Mouse (Mus musculus) kidney, adult 9 months (tissue): ENCODE results near the gene 5031439G07Rik.

Experiments
- DNase-seq: peaks from one replicate; pipeline ENCODE4 v3.0.0; 2022

The 5031439G07Rik gene

DNA sequence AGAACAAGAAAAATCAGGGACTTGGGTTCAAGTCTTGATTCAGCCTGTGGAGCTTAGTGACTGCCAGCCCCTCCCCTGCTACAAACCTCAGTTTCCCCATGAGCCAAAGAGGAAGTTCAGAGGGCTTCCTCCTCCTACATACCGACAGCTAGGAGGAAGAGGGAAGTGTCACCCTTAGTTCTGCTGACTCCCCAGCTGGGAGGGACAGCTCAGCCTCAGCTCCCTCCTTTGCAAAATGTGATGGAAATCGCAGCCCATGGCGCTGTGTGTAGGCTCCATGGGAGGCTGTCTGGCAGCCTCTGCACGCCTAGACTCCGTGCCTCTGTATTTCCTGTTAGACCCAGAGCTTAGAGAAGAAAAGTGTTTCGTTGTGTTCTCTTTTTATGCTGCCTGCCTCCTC, 6.1 kb upstream of the 5031439G07Rik start:
- no peak for DNase-seq

DNA sequence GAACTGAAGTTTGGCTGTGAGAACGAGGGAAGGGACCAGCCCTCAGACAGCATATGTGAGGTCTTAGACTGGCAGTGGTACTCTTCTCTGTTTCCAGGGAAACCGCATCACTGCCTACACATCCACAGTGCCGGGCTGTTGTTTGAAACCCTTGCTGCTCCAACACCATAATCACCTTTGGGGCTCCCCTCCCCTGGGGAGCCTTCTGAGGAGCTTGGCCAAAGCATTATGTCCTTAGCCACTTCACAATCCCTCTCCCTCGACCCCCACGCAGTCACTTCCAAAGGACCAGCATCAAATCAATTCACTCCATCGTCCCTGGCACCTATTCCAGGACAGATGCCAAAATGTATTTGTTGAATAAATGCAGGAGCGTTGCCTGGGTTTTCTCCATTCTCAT, 1.4 kb upstream of the 5031439G07Rik start:
- DNase-seq, result no peak

DNA sequence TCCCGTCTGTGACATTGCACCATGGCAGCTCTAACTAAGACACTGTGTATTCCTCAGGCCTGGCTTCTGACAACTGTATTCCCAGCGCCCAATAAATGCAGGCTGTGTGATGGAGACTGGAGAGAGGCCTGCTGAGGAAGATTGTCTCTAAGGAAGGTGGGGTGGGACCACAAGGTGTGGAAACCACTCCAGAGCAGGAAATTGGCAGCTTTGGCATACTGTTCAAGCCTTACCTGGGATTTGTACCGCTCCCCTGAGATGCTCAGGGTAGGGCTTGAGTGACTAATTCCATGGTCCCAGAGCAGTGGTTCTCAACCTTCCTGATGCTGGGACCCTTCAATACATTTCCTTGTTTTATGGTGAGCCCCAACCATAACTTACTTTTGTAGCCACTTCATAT, 747 bp upstream of the 5031439G07Rik start:
- no peak for DNase-seq

DNA sequence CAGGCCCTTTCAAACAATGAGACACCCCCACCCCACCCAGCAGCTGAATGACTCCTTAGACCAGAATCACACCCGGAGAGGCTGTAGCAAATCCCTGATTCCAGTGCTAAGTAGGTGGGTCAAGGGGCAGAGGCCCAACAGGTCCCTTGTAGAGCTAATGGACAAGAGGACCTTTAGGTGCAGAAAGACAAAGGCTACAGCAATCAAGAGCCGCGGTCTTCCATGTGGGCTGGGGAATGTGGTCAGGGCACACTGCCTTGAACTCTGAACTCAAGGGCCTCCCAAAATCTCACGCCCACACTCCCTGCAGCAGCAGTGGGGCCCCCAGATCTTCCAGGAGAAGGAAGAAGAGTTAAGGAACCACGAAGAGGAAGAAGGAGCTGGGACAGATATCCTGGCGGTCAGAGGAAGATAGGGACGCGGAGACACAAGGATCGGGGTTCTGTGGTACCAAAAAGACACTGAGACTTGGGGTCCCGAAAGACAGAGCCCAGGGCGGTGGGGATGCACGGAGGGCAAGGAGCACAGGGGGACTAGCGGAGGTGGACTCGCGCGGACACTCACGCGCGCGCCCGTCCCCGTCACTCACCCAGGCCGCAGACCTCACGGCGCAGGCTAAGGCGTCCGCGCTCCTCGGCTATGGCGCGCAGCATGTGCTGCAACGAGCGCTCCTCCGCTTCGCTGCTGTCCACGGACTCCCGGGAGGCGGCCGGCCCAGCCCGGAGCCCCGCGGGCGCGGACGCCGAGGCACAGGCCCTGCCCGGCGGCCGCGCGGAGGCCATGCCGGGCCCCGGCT, 1.1 kb downstream of the 5031439G07Rik start:
- DNase-seq, result peak; percentile 43

DNA sequence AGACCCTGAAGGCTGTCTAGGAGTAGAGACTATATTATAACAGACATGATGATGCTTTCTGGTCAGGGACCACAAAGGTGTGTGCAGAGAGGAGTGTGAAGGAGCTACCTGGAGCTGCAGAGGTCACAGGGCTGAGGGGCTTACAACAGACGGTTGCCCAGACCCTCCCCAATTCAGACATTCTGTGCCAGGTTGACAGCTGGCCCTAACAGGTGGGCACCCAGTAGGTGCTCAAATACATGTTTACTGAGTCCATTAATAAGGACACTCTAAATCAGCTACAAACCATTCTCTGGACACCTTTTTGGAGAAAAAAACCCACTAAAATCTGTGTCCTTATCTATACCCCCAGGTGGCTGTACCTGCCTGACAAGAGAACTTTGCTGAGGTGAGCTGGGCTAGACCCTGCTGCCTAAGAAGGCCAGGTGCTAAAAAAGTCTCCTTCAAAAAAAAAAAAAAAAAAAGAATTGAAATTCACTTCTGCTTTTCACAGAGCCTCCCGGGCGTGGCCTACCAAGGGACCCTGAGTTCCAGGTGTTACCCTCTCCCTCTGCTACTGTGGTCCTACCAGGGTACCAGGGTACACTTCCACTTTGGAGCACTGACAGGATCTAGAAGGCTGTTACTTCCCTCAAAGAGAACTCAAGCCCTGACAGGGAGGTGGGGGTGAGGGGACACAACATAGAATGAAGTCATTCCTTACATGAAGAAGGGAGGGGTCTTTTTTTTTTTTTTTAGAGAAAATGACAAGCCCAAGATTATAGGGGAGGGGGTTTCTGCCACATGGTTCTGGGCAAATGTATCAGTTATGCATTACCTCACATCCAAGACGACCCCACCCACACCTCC, 2.0 kb downstream of the 5031439G07Rik start:
- no peak for DNase-seq

DNA sequence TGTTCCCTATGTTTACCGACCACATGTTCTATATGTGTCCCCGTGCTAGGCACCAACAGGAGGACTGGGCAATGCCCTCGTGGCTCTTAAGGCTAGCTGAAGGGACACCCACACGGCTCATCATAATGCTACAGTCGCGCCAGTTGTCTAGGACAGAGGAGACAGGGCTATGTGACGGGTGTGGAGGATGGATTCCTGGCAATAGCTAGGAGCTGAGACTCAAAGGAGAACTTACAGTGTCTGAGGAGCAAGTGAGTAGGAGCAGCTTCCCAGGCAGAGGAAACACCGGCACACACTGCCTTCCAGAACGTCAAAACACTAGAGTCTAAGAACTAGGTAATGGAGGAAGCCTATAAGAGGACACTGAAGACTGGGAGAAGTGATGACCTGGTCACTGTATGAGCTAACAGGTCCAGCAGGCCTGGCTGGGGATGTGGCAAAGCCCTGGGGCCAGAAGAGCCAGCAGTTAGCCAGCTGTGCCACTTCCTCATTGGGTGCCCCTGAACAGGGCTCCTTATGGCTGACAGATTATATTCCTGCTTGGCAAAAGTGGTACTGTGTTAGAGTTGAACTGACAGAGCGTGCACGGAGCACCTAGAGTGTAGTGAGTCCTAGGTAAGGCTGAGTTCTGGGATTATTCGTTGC, 2.7 kb downstream of the 5031439G07Rik start:
- DNase-seq, result no peak

DNA sequence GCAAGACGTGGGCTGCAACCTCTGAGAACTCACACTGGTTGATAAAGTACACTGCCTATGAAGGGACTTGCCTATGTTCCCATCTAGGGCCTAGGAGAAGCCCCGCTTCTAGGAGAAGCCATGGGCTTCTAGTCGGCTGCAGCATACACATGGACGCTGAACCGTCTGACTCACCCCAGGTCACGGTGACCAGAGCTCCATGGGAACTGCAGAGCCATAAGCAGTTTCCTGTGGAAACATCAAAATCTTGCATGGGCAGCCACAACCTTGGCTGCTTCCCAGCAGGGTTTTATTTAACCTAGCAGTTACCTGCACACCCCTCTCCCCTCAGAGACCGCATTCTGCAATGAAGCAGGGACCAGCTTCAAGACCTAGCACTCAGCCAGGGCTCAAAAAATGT, 4.6 kb downstream of the 5031439G07Rik start:
- DNase-seq, result no peak

DNA sequence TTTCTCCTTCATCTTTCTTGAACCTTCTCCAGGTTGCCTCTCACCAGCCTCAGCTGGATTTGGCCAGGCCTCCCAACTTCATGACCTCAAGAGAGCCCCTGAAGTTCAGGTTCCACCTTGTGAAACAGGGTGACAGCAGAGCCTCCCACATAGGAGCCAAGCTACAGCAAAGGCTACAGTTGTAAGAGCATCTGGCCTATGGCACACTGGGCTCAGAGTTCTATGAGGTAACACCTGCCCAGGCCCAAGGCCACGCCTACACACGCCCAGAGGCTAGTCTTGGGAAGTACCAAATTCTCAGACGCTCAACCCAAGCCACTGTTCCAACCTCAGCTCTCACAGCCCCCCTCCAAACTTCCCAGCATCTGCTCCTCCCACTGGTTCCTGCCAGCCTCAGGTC, 5.5 kb downstream of the 5031439G07Rik start:
- no peak for DNase-seq

DNA sequence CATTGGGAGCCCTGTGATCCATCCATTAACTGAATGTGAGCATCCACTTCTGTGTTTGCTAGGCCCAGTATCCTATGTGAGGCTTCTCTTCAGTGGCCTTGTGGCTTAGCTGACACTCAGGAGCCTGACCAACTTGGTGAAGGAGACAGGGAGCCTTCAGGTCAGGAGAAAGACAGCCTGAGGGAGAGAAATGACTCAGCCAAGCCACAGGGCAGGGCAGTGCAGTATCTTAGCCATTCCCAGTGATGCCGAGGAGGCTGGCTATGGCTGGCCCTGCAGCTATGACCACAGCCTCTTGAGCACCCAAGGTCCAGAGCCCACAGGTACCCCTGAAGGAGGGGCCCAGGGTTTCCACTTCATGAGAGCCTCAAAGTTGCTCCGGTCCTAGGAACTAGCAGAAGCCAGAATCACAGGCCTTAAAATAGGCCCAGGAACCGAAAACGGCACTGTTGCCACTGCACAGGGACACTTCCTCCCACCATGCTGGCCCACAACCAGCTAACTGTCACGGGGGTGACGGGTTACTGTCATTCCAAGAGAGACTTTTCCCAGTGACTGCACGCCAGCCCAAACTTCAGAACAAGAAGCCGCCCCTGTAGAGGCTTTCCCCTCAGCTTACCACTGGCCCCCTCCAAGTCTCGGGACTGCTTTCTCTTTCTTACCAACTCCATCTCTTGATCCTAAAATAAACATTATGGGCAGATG, 6.6 kb downstream of the 5031439G07Rik start:
- DNase-seq, result no peak

DNA sequence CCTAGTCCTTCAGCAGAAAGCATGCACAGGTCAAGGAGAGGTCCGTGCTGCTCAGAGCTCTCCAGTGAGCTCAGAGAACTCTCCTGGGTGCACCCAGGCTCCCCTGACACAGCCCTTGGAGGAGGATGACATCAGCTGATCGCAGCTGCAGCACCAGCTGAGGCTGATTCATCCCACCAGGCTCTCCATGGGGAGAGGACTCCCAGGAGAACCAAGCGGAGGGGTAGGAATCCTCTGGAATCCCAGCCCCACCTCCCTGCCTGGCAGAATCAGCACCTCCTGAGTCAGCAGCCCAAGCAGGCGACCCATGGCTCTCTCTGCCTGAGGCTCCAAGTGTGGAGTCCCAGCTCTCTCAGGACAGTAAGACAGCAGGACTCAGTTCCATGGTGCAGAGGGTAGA, 12.6 kb downstream of the 5031439G07Rik start:
- no peak for DNase-seq

DNA sequence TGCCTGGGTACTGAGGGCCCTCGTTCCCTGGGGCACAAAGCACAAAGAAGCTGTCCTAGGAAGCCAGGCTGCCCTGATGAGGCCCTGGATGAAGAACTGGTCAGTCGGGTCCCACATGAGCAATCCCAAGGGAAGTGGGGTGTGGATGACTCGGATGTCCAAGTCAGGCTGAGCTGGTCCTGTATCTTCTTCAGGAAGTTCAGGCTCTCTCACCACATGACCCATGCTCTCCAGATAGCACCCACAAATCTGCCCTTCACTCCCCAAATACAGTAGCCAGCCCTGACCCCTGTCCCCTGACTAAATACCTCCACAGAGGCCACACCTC, 14.8 kb downstream of the 5031439G07Rik start:
- no peak for DNase-seq

DNA sequence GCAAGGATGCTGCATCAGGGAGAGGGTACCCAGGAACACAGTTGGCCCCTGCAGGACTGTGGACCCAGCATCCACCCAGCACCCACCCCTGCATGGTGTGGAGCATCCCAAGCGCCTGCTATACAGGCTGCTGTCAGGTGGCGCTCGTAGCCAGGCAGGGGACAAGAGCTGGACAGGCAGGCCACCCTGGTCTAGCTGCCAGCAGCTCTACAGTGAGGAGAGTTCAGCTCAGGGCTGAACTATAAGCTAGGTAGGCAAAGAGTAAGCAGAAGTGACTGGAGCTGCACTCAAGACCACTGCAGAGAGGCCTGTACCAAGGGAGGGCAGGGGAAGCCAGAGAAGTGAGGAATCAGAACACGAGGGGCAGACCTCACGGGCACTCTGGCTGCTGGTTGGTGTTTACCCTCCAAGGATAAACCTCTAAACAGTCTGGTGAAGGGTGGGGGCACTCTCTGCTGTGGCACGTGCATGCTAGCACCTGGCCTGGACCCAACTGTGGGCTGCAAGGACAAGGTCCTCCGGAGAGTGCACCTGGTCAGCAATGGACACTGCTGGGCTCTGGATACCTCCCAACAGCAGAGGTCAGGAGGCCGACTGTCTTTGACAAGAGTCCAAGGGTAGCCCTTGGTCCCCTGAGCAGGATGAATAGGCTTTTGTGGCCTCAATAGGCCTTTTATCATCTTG, 15.3 kb downstream of the 5031439G07Rik start:
- DNase-seq, result peak; percentile 90

DNA sequence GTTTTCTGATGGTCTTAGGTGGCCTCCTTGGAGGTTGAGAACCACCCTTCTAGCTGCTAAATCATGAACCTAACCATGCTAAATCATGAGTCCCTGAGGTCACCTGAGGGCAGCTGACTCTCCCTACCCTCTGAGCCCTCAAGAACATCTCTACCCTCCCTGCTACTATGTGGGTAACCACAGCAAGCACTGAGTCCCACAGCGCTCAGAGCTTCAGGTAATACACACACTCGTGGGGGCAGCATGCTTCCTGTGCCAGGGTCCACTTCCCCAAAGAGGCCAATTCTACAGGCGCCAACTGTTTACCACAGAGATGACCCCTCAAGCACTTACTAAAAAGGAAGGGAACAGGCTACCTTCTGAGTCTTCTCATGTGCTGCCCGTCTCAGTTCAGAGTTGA, 19.8 kb downstream of the 5031439G07Rik start:
- no peak for DNase-seq

DNA sequence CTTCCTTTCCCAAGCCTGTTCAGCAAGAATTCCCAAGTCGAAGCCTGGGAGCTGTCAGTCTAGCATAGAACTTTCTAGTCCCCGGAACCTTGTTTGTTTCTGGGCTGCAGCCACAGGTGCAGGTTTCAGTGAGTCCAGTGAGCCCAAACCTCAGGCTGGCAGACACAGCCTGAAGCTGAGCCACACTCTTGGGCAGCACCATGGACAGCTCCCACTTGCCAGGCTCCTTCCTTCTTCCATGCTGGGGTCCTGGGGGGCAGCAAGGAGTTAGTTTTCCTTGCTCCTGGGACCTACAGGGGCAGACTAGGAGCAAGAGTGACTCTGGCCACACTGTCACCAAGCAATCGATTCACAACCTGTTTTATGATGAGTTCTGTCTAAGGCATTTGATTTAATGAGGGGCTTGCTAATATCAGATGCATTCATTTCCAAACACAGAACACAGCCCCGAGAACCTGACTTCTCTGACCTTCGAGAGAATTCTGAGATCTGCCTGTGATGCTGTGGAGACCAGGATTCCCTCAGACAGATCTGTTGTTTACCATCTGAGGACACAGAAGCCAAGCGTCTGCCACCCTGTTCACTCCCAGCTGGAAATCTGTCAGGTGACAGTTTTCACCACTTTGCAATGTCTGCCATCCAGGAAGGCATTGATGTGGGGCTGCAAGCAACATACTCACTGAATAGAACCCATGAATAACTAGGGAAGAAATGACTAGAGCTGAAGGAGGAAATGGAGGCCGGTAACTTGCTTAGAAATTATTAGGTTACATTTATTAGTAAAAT, 22.6 kb downstream of the 5031439G07Rik start:
- no peak for DNase-seq

DNA sequence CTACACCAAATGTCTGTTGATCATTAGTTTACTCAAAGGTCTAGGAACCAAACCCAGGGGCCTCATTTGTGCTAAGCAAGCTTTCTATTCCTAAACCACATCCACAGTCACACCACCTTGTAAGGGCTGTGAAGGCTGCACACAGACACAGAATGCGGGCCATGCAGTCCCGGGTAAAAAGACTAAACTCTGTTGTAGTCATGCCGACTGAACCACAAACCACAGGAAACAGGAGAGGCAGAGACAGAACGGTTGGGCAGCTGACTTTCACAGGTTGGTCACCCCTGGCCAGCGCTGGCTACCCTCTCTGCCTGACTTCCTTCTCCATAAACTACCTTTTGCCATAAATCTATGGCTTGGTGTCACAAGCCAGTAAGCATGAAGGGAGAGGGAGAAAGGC, 23.6 kb downstream of the 5031439G07Rik start:
- no peak for DNase-seq

DNA sequence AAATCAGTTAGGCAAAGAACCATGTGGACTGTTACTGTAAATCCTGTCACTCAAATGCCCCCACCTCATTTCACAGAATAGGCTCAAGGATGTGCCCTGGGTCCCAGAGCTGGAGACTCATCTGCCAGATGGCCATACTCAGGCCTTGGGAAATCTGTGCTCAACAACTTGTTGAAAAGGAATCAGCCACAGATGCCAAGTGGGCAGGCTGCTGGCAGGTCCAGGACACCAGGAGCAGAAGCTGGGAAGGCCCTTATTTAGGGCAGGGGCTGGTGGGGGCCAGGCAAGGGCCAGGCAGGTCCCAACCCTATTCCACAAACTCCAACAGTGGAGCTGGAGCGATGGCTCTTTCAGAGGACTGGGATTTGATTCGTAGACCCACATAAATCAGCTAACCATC, 25.8 kb downstream of the 5031439G07Rik start:
- no peak for DNase-seq

DNA sequence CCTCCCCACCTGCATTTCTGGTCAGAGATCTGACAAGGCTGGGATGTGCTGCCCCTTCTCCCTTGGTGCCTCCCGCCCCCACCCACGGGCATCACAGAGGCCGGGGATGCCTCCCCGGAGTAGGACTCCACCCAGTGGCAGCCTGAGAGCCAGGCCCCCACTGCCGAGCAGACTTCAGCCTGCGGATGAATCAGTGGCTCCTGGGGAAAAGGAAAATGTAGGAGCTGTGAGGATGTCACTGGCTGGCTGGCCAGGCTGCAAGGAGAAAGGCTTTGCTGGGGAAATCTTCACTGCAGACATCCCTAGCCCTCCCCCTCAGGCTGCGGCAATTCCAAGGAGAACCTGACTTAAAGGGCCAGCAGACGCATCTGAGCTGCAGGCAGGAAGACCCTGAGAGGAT, 27.7 kb downstream of the 5031439G07Rik start:
- no peak for DNase-seq

DNA sequence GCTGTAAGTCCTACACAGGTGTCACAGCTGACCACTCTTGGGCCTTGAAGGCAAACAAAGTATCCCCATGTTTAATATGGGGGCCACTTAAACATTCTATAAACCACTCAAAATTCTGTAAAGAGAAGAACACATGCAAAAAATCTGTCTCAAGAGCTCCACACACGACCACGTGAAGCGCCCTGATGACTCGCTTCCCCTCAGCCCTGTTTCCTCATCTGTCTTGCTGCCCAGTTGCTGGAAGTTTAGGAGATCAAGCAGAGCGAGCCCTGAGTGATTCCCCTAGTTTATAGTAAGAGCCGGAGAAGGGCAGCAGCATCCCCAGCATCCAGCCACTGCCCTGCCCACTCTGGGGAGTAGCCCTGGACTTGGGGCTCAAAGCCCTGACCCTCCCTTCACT, 28.5 kb downstream of the 5031439G07Rik start:
- DNase-seq, result no peak

DNA sequence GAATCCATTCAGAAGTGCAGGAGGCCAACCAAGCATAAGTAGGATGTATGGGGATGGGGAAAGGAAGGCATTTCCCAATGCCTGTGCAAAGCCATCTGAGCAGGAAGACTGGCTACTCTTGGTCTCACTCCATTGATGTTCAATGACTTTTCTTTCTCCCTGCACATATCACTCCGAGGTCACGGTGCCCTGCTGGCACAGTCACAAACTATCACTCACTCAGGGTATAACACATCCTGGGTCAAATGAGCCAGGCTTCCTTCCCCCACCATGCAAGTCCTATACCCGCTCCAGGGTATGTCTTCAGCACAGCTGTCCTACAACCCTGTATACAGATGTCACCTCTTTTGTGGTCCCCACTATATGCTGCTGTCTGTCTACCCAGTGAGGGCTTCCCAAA, 30.0 kb downstream of the 5031439G07Rik start:
- no peak for DNase-seq

DNA sequence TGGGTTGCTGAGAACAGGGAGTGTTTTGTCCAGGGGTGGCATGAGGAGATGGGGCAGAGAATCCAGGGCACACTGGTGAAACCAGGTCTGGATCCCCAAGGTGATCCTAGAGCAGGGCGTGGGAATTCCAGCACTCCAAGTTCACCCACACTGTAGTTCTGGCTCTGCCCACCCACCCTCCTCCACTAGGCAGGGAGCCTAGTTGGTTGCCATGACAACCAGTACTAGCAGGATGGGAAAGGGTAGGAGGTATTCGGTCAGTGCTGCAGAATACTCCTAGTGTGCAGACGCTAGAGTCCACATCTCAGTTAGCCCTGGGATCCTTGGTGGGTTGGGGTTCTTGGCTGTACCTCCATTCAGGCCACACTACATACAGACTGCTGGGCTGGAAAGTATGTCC, 30.5 kb downstream of the 5031439G07Rik start:
- DNase-seq, result no peak

DNA sequence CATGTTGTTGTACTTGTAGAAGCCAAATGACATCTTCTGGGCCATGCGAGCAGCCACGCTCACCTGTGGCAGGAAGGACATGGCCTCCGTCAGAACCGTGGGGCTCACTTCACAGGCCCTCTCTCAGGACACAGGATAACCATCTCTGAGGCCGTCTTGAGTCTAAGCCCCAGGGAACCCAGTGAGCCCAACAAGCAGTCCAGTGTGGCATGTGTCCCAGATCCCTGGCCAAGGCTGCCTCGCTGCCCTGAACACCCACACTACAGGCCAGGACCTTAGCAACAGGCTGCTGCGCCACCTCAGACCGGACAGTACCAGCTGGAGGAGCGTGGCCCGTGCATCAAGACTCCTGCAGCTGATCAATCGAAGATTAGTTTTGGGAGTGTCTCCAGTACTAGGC, 35.1 kb downstream of the 5031439G07Rik start:
- DNase-seq, result no peak

DNA sequence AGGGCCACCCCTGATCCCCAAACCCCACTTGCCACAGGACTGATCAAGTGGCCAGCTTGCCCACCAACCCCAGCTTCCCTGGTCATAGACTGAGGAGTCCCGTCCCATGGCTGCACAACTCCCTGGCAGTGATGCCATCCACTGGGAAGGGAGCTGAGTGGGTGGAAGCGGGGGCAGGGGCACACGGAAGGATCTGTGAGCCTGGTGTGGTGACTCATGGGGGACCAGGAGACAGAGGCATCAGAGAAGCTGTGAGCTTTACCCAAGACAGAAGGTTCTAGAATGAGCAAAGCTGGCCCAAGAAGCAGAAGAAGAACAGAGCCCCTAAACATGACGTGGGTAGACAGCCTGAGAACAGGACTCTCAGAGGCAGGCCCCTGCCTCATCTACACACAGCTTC, 38.3 kb downstream of the 5031439G07Rik start:
- DNase-seq, result no peak
